Mouse (Mus musculus): ENCODE results near the gene Card14.
A peak's percentile ranks its signal among the peaks of the same experiment; 100 is the strongest.

The Card14 gene

GRCm38 (mm10) chr11:119304904-119305712 lies 2.5 kb upstream of the Card14 start:
- DNase-seq: peak; percentile 56 to 61

DNA sequence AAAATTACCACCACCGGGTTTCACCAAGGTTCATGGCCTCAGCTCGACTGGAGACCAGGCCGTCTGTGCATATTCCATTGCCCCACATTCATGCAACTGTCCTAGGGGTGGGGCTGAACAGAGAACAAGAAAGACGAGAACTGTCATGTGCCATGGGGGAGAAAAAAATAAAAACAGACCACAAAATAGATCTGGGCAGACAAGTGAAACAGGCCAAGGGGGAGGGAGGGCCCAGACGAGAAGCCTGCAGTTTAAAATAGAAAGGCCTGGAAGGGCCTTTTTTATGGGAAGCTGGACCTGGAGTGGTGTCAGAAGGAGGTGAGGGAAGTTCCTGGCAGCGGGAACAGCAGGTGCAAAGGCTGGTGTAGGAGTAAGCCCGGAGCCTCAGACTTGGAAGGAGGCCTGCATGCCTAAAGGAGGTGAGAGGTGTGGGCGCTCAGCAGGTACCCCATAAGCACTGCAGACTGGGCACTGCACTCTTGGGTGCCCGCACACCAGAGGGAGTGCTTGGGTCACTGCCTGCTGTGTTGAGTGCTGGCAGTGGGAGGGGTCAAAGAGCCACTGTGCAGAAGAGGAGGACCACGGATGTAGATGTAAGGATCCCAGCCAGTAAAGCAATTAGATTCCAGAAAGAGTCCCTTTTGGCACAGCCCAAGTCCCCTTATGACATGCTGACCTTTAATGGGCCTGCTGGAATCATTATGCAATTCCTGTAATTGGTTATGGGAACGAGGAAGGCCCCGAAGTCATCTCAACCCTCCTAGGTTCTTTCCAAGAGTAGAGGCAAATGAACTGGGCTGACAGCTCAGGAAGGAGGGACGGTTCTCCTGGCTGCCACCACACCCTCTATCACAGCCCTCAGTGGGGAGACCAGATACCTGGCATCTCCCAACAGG lies 558 bp upstream of the Card14 start:
- DNase-seq: no peak

- no peak for DNase-seq
Measured at GRCm38 (mm10) chr11:119307916-119308315, 348 bp downstream of the Card14 start.

DNA sequence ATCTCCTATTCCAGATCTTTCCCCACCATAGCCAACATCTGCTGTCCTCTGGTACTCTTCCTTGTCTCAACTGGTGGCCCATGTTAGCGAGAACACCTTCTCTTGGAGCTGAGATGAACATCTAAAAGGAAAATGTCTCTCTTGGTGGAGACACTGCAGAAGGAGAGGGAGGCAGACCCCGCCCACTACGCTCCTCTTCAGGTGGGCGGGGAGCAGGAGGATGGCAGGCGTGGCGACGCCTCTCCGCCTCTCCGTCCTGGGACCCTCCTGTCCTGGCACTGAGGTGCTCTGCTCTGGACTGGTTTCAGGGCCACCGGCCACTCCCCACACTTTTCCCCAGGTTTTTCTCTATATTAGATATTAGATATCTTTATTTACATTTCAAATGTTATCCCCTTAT lies 3.1 kb downstream of the Card14 start:
- DNase-seq: no peak

DNA sequence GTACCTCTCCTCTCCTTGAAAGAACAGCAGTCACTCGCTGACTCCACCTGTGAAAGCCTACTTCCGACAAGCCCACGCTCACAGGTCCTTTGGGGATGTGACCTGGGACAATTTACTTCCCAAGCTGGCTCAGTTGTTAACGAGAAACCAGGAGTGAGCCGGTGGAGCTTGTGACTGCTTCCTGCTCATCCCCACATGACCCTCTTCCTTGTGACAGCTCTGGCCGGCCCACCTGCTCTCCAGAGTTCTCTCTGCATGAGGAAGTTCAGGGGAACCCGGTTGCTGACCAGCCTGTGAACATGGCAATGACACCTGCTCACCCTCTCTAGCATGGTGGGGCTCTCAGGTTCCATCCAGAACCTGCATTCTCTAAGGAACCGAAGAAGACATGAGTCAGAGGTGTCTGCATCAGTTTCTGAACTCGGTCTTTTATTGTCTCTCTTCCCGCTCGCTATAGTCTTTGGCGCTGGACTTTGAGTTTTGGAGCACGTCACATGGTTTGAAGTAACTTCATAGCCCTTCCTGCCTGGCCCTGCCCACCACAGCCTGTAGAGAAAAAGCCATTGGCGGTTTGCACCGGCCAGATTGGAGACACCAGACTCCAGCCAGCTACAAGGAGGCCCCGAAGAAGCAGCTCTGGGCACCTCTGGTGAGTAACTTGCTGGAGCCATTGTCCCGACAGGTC lies 6.8 kb downstream of the Card14 start:
- no peak for DNase-seq

DNA sequence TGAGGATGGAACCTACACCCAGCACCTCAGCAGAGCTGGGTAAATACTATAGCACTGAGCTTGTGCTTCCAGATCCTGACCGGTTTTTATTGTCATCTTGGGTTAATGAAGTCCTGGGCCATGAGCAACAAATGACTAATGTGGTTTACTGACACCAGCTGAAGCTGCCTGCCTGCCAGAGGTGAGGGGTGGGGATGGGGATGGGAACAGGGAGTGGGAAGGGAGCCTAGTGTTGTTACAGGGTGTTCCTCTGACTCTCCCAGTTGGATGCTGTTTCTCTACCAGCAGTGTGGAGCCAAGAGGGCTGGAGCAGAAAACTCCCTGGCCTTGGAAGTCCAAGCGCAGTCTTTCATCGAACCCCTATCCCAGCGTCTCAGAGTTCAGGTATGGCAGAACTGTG lies 9.2 kb downstream of the Card14 start:
- no peak for DNase-seq

DNA sequence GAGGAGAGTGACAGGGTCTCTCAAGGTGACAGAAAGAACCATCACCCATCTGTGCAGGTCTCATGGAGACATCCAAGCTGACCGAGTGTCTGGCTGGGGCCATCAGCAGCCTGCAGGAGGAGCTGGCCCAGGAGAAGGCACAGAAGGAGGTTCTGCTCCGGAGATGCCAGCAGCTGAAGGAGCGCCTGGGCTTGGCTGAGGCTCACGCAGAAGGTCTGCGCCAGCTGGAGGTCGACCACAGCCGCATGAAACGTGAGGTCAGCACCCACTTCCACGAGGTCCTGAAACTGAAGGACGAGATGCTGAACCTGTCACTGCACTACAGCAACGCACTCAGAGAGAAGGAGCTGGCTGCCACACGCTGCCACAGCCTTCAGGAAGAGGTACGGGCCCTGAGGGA lies 15.0 kb downstream of the Card14 start:
- DNase-seq: peak; percentile 29 to 34

DNA sequence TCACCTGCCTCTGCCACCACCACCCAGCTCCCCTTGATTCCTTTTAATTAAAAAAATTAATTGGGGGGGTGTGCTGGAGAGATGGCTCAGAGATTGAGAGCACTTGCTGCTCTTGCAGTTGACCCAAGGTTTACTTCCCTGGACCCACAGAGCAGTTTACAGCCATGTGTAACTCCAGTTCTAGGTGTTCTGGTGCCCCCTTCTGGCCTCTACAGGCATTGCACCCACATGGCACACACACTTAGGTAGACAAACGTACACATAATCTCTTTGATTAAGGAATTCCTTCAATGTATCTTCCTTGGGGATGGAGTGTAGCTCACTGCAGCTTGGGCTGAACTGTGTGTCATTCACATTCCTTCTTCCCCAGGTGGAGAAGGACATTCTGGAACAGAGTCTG lies 17.5 kb downstream of the Card14 start:
- no peak for DNase-seq

GRCm38 (mm10) chr11:119330592-119330991 lies 23.0 kb downstream of the Card14 start:
- DNase-seq: no peak

DNA sequence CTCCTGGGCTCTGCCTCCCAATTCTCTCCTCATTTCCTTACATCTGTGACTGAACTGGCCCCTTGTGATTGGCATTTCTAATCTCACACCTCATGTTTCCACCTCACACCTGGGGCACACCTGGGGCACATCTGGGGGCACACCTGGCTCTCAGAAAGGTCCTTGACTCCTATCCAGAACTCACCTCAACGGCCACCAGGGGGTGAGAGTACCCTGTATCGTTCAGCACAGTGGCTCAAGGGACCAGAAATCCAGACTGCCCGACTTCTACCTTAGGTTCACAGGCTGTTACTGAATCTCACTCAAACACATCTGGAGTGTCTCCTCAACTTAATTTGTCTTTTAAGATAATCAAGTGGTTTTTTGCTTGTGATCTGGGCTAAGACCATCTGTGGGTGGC lies 24.4 kb downstream of the Card14 start:
- no peak for DNase-seq

DNA sequence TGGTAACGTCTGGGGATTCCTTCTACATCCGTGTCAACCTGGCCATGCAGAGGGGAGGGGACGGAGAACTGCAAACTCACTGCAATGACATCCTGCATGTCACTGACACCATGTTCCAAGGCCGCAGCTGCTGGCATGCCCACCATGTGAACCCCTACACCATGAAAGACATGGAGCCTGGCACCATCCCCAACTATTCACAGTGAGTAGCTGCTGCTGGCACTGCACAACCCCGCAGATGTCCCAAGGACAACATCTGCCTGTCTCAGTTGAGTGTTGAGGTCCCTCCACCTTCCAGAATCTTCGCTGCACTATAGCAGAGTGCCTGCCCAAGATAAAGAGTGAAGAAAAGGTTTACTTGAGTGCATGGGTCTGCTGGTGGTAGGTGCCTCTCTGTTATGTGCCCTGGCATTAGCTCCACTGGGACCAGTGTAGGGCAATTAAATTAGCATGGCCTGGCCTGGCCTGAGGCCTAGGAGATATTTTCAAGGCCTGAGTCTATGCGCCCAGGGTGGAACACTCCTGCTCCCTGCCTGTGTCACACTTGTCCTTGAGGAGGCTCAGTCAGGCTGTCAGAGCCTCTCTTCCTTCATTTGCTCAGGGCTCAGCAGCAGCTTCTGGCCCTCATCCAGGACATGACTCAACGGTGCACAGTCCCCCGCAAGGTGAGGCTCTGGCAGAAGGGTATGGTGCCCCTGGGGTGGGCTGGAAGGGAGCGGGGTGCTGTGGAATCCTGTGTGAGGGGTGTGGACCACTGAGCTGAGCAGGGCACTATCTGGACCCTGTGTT lies 30.9 kb downstream of the Card14 start:
- no peak for DNase-seq

GRCm38 (mm10) chr11:119339179-119339578 lies 31.6 kb downstream of the Card14 start:
- DNase-seq: no peak

GRCm38 (mm10) chr11:119339637-119340036 lies 32.1 kb downstream of the Card14 start:
- DNase-seq: peak; percentile 72 to 76

DNA sequence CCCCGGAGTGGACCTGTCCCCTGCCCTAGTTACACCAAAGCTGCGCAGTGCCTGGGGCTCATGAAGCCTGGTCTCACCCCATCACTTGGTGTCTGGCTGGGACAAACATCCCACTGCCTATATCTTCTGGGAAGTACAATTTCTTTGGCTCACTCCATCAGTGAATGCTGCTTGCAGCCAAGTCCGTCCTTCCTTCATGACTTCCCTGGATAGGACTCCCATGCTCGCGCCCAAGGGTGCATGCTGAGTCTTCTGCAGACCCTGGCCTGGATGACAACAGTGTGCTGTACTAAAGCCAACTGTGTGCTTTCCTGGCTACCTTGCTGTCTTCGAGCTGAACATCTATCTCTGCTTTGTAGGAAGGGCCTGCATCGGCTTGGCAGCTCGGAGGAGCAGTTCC lies 36.6 kb downstream of the Card14 start:
- DNase-seq: no peak

DNA sequence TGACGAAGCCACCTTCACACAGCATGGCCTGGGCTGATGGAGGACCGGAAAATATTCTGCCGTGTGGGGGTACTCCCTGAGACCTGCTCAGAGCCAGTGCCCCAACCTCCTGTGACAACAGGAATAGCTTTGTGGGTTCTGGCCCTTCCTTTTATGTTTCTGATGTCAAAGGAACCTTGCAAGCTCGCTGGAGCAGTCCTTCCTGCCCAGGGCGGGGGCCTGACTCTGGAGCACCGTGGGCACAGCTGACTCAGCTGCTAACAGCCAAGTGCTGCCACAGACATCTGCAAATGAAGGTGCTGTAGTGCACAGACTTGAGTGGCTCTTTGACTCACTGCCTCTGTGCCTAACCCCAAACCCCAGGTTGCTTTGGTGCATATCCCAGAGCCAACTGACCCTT lies 37.3 kb downstream of the Card14 start:
- DNase-seq: no peak

DNA sequence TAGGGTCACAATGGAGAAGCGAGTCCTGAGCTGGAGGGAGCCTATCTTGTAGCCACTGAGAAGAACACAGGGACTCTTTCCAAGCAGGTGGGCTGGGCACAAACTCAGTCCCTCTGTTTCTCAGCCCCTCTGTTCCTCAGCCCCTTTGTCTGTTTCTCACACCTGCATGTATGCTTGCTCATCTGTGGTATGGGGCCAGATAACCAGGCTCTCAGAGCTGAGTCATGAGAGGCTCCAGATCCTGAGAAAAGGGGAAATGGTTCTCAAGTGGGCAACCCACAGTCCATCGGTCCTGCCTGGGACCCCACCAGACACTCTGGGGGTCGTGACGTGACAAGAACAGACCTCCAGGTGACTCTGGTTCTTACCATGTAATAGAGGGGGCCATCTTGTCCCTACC lies 39.6 kb downstream of the Card14 start:
- no peak for DNase-seq

GRCm38 (mm10) chr11:119352113-119352512 lies 44.5 kb downstream of the Card14 start:
- DNase-seq: no peak

GRCm38 (mm10) chr11:119353946-119354345 lies 46.4 kb downstream of the Card14 start:
- DNase-seq: peak; percentile 34 to 50

DNA sequence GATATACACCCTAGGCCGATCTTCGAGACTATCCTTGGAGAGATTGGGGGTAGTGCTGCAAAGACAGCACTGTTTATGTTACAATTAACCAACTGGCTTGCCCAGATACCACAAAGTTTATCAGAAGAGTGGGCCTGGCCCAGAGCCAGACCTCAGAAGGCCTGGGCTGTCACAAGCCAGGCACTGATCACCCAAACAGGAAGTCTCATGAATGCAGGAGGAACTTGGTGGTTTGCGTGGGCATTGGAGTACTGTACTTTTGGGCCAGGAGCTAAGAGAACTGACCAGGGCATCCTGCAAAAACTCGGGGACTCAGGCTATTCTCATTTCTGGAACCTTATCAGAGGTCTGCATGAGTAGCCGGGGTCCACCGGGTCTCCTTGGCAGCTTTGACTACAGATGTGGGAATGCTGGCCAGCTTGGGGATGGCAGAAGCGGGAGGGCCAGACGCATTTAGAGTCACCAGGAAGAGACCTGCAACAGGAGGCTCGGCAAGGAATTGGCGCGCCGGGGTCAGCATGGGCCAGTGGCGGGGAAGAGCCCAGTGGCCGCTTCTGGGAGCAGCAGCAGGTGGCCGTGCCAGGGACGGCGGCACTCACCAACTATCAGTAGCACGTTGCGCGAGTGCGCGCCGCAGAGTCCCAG lies 47.4 kb downstream of the Card14 start:
- DNase-seq: peak; percentile 20 to 39

- peak; percentile 88 to 93 for DNase-seq
Measured at GRCm38 (mm10) chr11:119355443-119356385, 48.1 kb downstream of the Card14 start, which contains the start of the genes Sgsh and Slc26a11. Gene Sgsh (minus strand): TSS chr11:119355536. Gene Slc26a11 (plus strand): TSS chr11:119355557.

DNA sequence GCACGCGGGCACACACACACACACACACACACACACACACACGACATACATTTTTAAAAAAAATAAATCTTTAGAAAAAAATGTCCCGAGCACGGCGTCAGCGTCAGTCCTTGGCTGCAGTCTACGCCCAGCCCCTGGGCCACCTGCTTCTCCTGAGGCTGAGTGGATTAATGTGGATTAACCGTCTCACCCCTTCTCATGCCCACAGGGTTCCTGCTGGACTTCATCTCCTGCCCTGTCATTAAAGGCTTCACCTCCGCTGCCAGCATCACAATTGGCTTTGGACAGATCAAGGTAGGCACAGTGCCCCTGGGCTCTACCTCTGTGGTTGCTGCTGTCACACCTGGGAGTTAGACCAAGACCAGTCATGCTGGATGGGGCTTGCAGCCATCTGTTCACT lies 51.5 kb downstream of the Card14 start:
- no peak for DNase-seq

Measured in cerebellum, adult 18-20 months (tissue).